Mouse (Mus musculus) ES-Bruce4 (cell line): Measurements from ENCODE around the gene Trpv4. TPM values are rescaled to one million over a fixed set of nuclear protein-coding genes. Genes with fewer than 3 reads are reported as not detected.

Experiments
- H3K27ac ChIP-seq: 2 replicates; pipeline ENCODE4 v1.5.1; 2012; ENCODE audit warnings: low read length, inconsistent platforms; ENCODE audit not compliant: insufficient read depth
- H3K27me3 ChIP-seq: 2 replicates; pipeline ENCODE4 v1.6.1; 2012; ENCODE audit warnings: mild to moderate bottlenecking, low read length, inconsistent platforms; ENCODE audit not compliant: control insufficient read depth, poor library complexity, insufficient read depth, severe bottlenecking
- H3K36me3 ChIP-seq: 2 replicates; pipeline ENCODE4 v1.6.1; 2012; ENCODE audit warnings: inconsistent platforms, mild to moderate bottlenecking, low read length, moderate library complexity; ENCODE audit not compliant: control insufficient read depth, poor library complexity, insufficient read depth, severe bottlenecking
- H3K4me1 ChIP-seq: one replicate; pipeline ENCODE4 v1.8.1; 2011; ENCODE audit warnings: low read length; ENCODE audit not compliant: control insufficient read depth, insufficient read depth
- H3K4me3 ChIP-seq: 2 replicates; pipeline ENCODE4 v1.5.1; 2011; ENCODE audit warnings: low read depth, mild to moderate bottlenecking, low read length
- H3K9ac ChIP-seq: 2 replicates; pipeline ENCODE4 v1.6.1; 2012; ENCODE audit warnings: low read depth, mild to moderate bottlenecking, inconsistent platforms; ENCODE audit not compliant: poor library complexity, severe bottlenecking
- H3K9me3 ChIP-seq: replicated peaks from 2 replicates; pipeline ENCODE4 v1.6.1; 2012; ENCODE audit warnings: mild to moderate bottlenecking, low read length, inconsistent platforms; ENCODE audit not compliant: control insufficient read depth, poor library complexity, insufficient read depth, severe bottlenecking
- CTCF ChIP-seq: IDR thresholded peaks from one replicate; pipeline ENCODE4 v1.8.1; 2011; ENCODE audit warnings: low read depth, low read length
- EP300 ChIP-seq: IDR thresholded peaks from 2 replicates; pipeline ENCODE4 v1.6.1; 2011; ENCODE audit warnings: low read depth, low read length; ENCODE audit not compliant: insufficient read depth
- POLR2A ChIP-seq: IDR thresholded peaks from one replicate; pipeline ENCODE4 v1.8.1; 2011; ENCODE audit warnings: low read length; ENCODE audit not compliant: insufficient read depth
- polyA plus RNA-seq: library from polyadenylated mRNA; stranded (reverse); fragments of >200 nt; gene quantifications from 2 replicates; pipeline ENCODE4 v1.2.4, GENCODE M21; 2011; ENCODE audit warnings: low read depth; ENCODE audit not compliant: missing spikeins, insufficient read depth, insufficient read length

Gene Trpv4
- polyA plus RNA-seq, 1 experiment: 4.2 TPM

DNA sequence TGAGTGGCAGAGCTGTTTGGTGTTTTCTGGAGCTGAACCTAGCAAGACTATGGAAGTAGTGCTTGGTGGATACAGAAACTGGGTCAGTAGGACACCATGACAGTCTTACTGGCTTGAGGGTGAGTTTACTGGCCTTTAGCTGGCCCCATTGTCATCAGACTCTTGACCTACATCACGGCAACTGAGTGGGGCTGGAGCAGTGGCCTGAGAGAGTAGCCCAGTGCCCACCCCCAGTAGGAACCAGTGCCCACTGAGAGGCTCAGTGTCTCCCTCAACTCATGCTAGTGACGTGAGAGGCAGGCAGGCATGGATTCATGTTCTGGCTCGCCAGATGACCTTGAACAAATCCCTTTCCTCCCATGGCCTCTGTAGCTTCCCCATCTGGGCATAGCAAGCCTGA is 75.2 kb downstream of the Trpv4 start:
- no peaks in the 10 kb centered on the region for H3K4me1 ChIP-seq
- no peak overlapping the region for H3K27ac ChIP-seq
- H3K27me3 ChIP-seq: no peaks in the 10 kb centered on the region
- H3K9ac ChIP-seq: no peak overlapping the region
- TF ChIP-seq CTCF (no peak), POLR2A (no peak), EP300 (no peak)
- H3K36me3 ChIP-seq: no peaks in the 10 kb centered on the region
- H3K9me3 ChIP-seq: no peaks in the 10 kb centered on the region
- no peak overlapping the region for H3K4me3 ChIP-seq

DNA sequence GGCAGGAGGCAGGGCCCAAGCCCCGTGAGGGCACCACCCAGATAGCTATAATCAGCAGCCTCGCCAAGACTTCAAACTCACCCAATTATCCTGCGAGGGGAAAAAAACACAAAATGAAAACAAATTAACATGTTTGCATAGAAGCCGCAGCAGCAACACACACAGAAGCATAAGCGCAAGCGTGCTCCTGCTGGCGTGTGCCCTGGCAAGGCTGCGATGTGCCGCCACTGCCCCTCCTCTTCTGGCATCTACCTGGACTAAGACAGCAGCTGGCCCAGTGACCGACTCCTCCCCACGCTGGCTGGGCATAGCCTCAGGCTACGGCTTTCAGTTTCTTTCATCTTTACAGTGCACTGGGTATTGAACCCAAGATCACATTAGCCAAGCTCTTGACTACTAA is 76.7 kb downstream of the Trpv4 start:
- no peaks in the 10 kb centered on the region for H3K36me3 ChIP-seq
- H3K4me1 ChIP-seq: no peaks in the 10 kb centered on the region
- H3K27me3 ChIP-seq: no peaks in the 10 kb centered on the region
- TF ChIP-seq CTCF (no peak), EP300 (no peak), POLR2A (no peak)
- H3K27ac ChIP-seq: no peak overlapping the region
- no peaks in the 10 kb centered on the region for H3K9me3 ChIP-seq
- H3K9ac ChIP-seq: no peak overlapping the region
- no peak overlapping the region for H3K4me3 ChIP-seq

DNA sequence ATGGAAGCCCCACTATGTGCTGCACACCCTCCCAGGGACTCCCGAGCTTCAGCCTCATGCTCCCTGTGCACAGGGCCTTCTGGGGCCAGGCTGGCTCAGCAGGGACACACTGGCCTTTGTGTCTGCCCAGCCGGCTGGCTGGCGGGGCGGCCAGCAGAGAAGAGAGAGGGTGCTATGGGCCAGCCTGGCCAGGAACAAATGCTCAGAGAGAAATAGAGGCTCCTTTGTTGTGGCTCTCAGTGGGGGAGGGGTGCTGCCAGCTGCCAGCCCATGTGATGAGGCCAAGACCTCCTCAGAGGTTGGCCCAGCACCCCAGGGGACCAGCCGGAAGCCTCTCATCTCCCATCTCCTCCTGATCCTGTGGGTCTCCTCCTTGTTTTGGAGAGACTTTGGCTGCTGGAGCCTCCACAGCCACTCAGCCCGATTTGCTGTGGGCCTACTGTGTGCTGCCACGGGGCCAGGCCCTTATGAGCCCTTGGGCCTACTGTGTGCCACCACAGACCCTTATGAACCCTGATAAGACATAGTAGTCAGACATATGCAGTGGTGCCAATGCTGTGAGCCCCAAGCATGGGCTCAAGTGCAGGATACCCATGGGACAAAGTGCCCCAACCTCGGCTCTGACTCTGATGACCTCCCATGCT is 78.4 kb downstream of the Trpv4 start:
- no peaks in the 10 kb centered on the region for H3K36me3 ChIP-seq
- no peak overlapping the region for H3K4me3 ChIP-seq
- H3K9ac ChIP-seq: no peak overlapping the region
- H3K27me3 ChIP-seq: no peaks in the 10 kb centered on the region
- no peak overlapping the region for H3K27ac ChIP-seq
- H3K4me1 ChIP-seq: no peaks in the 10 kb centered on the region
- TF ChIP-seq CTCF (no peak), POLR2A (no peak), EP300 (no peak)
- no peaks in the 10 kb centered on the region for H3K9me3 ChIP-seq

DNA sequence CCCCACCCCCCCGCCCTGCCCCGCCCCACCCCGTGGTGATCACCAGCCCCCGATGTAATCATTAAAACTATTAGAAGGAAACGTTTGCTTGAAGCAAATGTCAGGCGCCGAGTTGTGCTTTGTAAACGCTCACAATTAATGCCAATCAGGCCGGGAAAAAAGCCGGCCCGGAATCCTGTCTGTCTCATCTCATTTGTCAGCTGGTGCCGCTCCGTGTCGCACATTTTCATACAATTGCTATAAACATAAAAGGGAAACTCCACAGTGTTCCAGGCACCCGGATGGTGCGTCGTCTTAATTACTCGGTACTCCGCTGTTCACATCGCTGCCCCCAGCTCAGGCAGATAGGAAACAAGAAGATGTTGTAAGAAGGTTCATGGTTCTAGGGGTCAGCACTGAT is 79.9 kb downstream of the Trpv4 start:
- Histone ChIP-seq H3K27me3 (no peaks in the 10 kb centered on the region), H3K36me3 (no peaks in the 10 kb centered on the region), H3K4me3 (no peak overlapping the region; the same call in 1 of the 2 replicates), H3K9ac (no peak overlapping the region), H3K27ac (no peak overlapping the region), H3K9me3 (no peaks in the 10 kb centered on the region), H3K4me1 (peaks cover 4% of the 10 kb centered on the region)
- no peak for TF ChIP-seq POLR2A
- TF ChIP-seq EP300: no peak
- no peak for TF ChIP-seq CTCF

DNA sequence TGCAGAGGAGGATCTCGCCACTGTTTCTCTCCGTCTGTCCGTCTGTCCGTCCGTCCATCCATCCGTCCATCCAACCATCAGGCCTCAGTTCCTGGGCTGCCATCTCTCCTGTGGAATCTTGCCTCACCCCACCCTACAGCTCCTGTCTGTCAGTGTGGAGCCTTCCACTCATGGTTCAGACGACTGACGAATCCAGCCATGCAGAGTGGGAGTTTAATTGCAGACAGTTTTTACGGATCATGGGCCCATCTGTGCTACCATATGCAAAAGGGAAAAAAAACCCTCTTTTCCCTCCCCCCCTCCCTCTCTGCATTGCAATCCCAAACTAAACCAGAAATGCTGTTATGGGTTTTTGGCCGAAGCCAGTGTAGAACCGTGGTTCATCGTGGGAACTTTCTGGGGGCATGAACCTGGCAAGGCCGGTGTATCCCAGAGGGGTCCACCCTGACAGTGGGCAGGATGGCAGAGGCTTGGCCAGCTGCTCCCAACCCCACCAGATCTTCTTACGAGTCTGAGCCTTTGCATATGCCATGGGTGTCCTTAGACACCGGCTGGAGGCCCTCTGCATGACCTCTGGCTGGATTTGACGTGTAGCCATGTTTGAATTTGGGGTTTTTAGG is 82.1 kb downstream of the Trpv4 start:
- Histone ChIP-seq H3K27me3 (no peaks in the 10 kb centered on the region), H3K4me1 (peaks cover 17% of the 10 kb centered on the region)

DNA sequence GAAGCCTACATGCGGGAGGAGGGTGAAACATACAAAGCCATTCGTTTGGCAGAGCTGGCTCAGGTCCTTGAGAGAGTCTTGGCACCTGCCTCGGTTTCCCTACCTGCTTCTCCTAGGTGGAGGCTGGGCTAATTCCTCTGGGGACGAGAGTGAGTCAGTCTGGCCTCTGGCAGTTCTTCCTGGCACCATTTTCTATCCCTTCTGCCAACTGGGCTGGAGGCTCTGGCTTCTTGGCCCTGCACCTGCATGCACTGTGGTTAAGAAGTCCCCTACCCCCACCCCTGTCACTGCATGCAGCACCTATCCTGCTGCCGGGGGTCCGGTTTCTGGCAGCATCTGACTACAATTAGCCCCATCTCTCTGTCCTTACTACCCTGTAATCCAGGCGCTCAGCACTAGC is 82.7 kb downstream of the Trpv4 start:
- no peak for TF ChIP-seq EP300
- no peak for TF ChIP-seq POLR2A
- no peak for TF ChIP-seq CTCF
- no peak overlapping the region for H3K4me3 ChIP-seq
- no peaks in the 10 kb centered on the region for H3K27me3 ChIP-seq
- H3K4me1 ChIP-seq: peaks cover 17% of the 10 kb centered on the region
- H3K9me3 ChIP-seq: no peaks in the 10 kb centered on the region
- no peak overlapping the region for H3K27ac ChIP-seq
- H3K9ac ChIP-seq: no peak overlapping the region
- H3K36me3 ChIP-seq: no peaks in the 10 kb centered on the region

More for the DNA sequence above, 82.1 kb downstream of the Trpv4 start:
- Histone ChIP-seq H3K36me3 (no peaks in the 10 kb centered on the region), H3K27ac (no peak overlapping the region), H3K9ac (no peak overlapping the region), H3K4me3 (no peak overlapping the region), H3K9me3 (no peaks in the 10 kb centered on the region)
- TF ChIP-seq CTCF: no peak
- TF ChIP-seq EP300: no peak
- no peak for TF ChIP-seq POLR2A
